Mouse (Mus musculus) heart, adult 8-10 months (tissue): ENCODE measurements around the gene Wdr25. TPM values are rescaled to one million over a fixed set of nuclear protein-coding genes. Genes with fewer than 3 reads are reported as not detected.
A peak's percentile ranks its signal among the peaks of the same experiment; 100 is the strongest.

Source experiments
- DNase-seq: peaks from one replicate; pipeline ENCODE4 v3.0.0; 2022; ENCODE audit warnings: low spot score
- total RNA-seq, 4 experiments: library from RNA; stranded (reverse); gene quantifications; 2 replicates each; pipeline ENCODE4 v1.2.4; 2022

Gene Wdr25
- total RNA-seq, 4 experiments from 2014 or later = 5.3 to 7.4 (median 6.4) TPM

GRCm38 (mm10) chr12:108896006-108896405, 2.6 kb downstream of the Wdr25 start:
- DNase-seq = no peak

DNA sequence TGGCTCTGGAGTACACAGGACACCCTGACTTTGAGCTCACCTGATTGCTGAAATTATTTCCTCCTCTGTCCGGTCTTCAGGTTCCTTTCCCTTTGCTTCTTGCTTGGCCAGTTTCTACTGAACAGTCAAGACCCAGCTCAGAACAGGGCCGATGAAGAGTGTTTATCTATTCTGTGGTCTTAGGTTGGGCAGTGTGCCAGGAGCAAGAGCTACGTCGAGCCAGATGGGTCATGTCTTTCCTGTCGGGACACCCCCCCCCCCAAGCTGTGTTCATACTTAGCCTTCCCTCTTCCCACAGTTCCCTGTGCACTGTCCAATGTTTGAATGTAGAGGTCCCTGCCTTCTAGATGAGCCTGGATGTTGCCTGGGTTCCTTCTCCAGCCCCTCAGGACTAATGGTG, 7.9 kb downstream of the Wdr25 start:
- DNase-seq = no peak

DNA sequence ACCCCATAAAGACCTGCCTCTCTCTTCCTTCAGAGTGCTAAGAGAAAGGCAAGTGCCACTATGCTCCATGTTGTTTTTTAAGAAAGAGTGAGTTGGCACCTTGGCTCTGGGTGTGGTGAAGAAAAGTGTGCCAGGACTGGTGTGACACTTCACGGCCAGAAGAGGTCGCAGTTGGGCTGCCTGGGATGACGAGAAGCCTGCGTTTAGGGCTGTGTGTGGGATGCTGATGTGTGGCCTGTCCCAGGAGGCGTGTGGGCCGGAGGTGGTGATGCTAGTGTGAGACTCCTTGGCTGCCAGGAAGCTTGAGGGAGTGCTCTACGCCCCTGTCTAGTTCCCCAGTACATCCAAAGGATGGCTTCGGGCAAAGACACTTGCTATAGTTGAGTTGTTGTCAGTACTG, 9.5 kb downstream of the Wdr25 start:
- DNase-seq = peak; percentile 40

GRCm38 (mm10) chr12:108903600-108904275, 10.3 kb downstream of the Wdr25 start:
- DNase-seq = peak; percentile 64

DNA sequence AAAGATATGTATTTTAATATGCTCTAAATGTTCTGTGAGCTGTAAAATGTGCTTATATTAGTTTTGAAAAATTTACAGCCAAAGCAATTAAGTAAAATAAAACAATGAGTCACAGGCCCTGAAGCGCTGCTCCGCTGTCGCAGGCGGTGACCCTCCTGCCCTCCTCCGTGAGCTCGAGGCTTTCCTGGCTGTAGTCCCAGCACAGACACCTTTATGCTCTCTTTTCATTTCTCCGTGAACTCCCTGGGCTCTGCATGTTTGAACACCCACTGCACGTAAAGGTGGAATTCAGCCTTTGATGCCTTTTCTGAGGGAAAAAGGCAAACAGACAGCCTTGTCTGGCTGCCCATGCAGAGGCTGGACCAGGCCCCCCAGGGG, 10.8 kb downstream of the Wdr25 start:
- no peak for DNase-seq

- no peak for DNase-seq
These were observed 12.3 kb downstream of the Wdr25 start for GRCm38 (mm10) chr12:108905620-108906302.

DNA sequence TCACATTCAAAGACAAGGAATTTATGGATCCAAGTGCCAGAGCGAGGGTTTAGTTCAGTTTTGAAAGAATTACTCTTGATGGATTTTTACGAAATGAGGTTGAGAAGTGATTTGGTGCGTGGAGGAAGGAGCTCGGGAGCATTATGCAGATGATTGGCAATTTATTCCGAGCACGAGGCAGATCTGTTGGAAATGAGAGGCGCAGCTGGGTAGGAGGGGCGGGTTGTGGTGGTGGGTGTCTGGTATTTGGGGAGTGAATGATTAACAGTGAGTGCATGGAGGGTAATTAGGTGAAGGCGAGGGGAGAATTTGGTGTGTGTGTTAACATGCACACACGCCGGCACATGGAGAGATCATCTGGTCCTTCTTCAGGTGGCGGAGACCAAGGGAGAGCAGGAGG, 13.0 kb downstream of the Wdr25 start:
- DNase-seq = no peak

DNA sequence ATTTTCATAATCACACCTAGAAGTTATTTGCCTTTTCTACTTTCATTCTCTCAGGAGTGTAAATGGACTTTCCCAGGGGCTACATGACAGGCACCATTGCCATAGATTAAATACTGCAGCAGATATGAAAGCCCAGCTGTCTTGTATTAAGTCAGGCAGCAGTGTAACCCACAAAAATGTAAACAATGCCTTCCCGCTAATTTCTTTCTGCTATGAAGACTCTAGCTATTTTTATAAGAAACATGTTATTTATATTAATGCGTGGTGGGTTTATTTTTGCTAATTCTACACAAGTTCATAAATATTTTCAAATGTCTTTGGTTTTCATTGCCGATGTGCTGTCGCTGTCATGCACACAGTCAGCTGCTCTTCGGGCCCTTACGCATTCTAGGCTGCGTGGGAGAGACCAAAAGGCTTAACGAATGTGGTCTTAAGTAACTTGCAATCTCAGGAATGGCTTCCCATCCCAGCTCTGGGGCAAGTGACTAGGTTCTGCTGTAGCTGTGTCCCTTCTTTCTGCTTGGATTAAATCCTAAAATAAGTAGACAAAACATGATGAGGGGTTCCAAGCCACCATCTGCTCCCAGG, 16.5 kb downstream of the Wdr25 start:
- no peak for DNase-seq

GRCm38 (mm10) chr12:108912442-108912841, 19.0 kb downstream of the Wdr25 start:
- no peak for DNase-seq

DNA sequence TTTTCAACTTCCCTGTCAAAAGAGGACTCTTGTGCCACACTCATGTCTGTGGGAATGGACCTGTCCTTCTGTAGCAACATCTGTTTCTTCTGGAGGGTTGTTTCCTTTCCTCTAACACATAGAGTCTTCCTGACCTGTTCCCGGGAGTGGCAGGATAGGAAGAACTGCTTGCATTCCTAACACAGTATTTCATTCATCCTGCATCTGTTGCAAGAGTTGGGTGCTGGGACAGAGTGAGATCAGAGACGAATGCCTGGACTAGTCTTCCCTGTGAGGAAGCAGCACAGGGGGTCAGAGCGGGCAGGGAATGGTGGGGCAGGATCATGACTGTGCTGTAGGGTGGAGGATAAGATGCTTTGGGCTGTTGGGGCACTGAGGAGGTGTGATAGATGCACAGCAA, 20.8 kb downstream of the Wdr25 start:
- DNase-seq = no peak

GRCm38 (mm10) chr12:108914709-108915340, 21.4 kb downstream of the Wdr25 start:
- DNase-seq = no peak

DNA sequence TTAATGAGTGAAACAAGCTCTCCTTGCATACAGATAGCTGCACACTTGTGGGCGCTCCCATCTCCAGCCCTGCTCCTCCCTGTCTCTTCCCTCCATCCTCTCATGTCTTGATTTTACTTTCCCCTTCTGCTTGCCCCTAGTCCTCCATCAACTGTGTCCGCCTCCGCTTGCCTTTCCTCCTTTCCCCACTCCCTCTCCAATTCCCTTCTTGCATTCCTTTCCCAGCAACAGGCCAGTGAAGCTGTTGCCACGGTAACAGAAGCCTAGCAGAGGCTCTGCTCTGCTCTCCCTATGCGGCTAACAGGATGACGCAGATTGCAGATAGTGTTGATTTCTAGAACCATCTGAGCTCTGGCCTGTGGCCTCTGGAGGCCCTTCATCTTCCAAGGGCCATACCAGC, 22.5 kb downstream of the Wdr25 start:
- no peak for DNase-seq

DNA sequence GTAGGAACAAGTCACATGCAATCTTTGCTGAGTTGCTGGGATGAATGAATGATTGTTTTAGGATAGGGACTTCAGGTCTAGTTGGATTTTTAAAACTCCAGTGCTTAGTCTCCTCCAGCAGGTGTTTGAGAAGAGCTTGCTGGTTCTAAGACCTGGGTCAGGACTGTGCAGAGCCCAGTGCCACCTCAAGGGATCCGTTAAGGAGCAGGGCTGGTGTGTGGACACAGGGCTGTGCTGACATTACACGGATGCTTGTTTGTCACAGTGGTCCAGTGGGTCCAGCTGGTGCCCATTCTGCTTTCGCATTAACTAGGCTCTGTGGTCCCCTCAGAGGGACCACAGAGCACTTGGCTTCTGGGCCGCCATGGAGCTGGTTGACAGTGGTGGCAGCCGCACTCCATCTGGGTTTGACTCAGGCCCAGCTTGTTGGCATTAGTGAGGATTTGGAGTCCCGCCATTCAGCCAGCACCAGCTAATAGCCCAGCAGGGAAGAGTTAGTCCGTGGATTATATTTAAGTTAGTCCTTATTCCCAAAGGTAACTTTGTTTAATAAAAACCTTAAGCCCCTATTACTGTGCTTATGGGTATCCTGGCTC, 23.1 kb downstream of the Wdr25 start:
- DNase-seq = no peak

GRCm38 (mm10) chr12:108917509-108917908, 24.1 kb downstream of the Wdr25 start:
- DNase-seq = no peak

- DNase-seq = no peak
These were observed 25.3 kb downstream of the Wdr25 start for GRCm38 (mm10) chr12:108918753-108919152.

- no peak for DNase-seq
These were observed 33.2 kb downstream of the Wdr25 start for GRCm38 (mm10) chr12:108926606-108927111.

GRCm38 (mm10) chr12:108928249-108928648, 34.8 kb downstream of the Wdr25 start:
- DNase-seq = no peak

DNA sequence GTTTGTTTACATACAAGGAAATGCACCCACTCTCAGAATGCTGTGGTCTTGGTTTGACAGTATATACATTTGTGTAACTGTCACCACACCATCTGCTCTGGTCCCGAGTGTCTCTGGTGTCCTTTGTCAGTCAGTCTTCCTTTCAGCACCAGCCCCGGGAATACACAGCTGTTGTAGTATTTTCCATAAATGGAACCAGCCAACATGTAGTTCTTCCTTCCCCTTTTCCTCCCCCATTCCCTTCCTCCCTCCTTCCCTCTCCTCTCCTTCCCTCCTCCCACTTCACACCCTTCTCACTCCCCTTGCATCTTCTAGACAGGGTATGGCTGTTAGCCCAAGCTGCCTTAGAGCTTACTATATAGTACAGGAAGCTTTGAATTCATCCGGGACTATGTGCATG, 36.0 kb downstream of the Wdr25 start:
- no peak for DNase-seq

GRCm38 (mm10) chr12:108931341-108932053, 38.1 kb downstream of the Wdr25 start:
- no peak for DNase-seq

GRCm38 (mm10) chr12:108932113-108932512, 38.7 kb downstream of the Wdr25 start:
- DNase-seq = no peak

DNA sequence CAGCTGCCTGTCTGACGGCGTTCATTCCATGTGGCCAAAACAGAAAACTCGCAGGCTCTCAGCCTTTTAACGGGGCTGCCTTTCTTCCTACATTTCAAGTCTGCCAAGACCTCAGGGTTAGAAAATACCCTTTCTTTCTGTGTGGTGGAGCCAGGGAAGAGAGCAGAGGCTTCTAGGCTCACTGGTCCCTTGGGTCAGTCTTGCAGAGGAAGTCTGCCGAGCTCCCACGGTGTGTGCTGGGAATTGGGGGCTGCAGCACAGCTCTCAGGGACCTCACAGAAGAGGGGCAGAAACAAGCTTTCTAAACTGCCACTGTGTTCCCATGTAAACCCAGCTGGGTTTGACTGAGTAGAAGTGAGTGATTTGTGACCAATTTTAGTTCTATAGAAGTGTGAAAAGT, 40.8 kb downstream of the Wdr25 start:
- DNase-seq = peak; percentile 24
